Mouse (Mus musculus) heart, postnatal 36 days (tissue): Measurements from ENCODE around the gene 2310030G06Rik. TPM values are rescaled to one million over a fixed set of nuclear protein-coding genes. Genes with fewer than 3 reads are reported as not detected.

Source experiments
- DNase-seq, 2 experiments: peaks; one replicate each; pipeline ENCODE4 v3.0.0; 2021 to 2022
- intact Hi-C: fragments of 180-260 bp; cut with DNase I; formaldehyde crosslinking; loops from one replicate; pipeline ENCODE4 v1.15.1; 2025
- total RNA-seq, 2 experiments: library from RNA; stranded (reverse); gene quantifications; 2 replicates each; pipeline ENCODE4 v1.2.3; 2021

2310030G06Rik gene
- total RNA-seq, 2 experiments from 2014 or later = 2.5 to 5.5 TPM

- DNase-seq = no peak
- intact Hi-C loops = no loop called here
These were observed 530 bp downstream of the 2310030G06Rik start for GRCm38 (mm10) chr9:50745806-50746205.

GRCm38 (mm10) chr9:50742744-50743143 is 3.6 kb downstream of the 2310030G06Rik start:
- intact Hi-C loops = no loop called here
- DNase-seq = no peak

- no peak for DNase-seq
These were observed 4.1 kb downstream of the 2310030G06Rik start for GRCm38 (mm10) chr9:50742261-50742660.

GRCm38 (mm10) chr9:50740867-50741784 is 5.2 kb downstream of the 2310030G06Rik start:
- intact Hi-C loops = no loop called here

More at GRCm38 (mm10) chr9:50742261-50742660, 4.1 kb downstream of the 2310030G06Rik start:
- intact Hi-C loops = no loop called here

GRCm38 (mm10) chr9:50738914-50739870 is 7.1 kb downstream of the 2310030G06Rik start, which contains the start of gene Dixdc1:
Gene Dixdc1 (minus strand): TSS chr9:50739517.
- intact Hi-C loops = loop anchor here (5.0 kb wide), 1 partner anchor 42 kb away; no protein-coding TSS in a partner anchor
- DNase-seq = peak; percentile 93 to 94

More at GRCm38 (mm10) chr9:50740867-50741784, 5.2 kb downstream of the 2310030G06Rik start:
- no peak for DNase-seq

- intact Hi-C loops = loop anchor here (1.0 to 5.0 kb wide), 2 partner anchors 26 to 38 kb away; no protein-coding TSS in a partner anchor
- peak; percentile 60 to 62 for DNase-seq
These were observed 11.3 kb downstream of the 2310030G06Rik start for GRCm38 (mm10) chr9:50734989-50735388.

GRCm38 (mm10) chr9:50732560-50732959 is 13.8 kb downstream of the 2310030G06Rik start:
- DNase-seq = no peak
- intact Hi-C loops = no loop called here

GRCm38 (mm10) chr9:50729600-50729999 is 16.7 kb downstream of the 2310030G06Rik start:
- intact Hi-C loops = loop anchor here (5.0 kb wide), 1 partner anchor 38 kb away; the partner anchor contains the start of gene Fdxacb1
- no peak for DNase-seq

GRCm38 (mm10) chr9:50727925-50728651 is 18.2 kb downstream of the 2310030G06Rik start:
- peak; percentile 54 to 68 for DNase-seq
- intact Hi-C loops = loop anchor here (5.0 kb wide), 1 partner anchor 39 kb away; the partner anchor contains the start of gene Fdxacb1

- intact Hi-C loops = loop anchor here (5.0 kb wide), 1 partner anchor 40 kb away; the partner anchor contains the start of gene Fdxacb1
- no peak for DNase-seq
These were observed 19.0 kb downstream of the 2310030G06Rik start for GRCm38 (mm10) chr9:50727171-50727924.

GRCm38 (mm10) chr9:50725921-50726590 is 20.3 kb downstream of the 2310030G06Rik start:
- intact Hi-C loops = loop anchor here (5.0 kb wide), 1 partner anchor 41 kb away; the partner anchor contains the start of gene Fdxacb1
- no peak for DNase-seq

- DNase-seq = no peak
- intact Hi-C loops = loop anchor here (5.0 kb wide), 1 partner anchor 43 kb away; the partner anchor contains the start of gene Fdxacb1
These were observed 21.5 kb downstream of the 2310030G06Rik start for GRCm38 (mm10) chr9:50724661-50725330.

- intact Hi-C loops = no loop called here
These were observed 22.2 kb downstream of the 2310030G06Rik start for GRCm38 (mm10) chr9:50724147-50724546.

GRCm38 (mm10) chr9:50723406-50723805 is 22.9 kb downstream of the 2310030G06Rik start:
- peak; percentile 77 to 81 for DNase-seq
- intact Hi-C loops = no loop called here

More at GRCm38 (mm10) chr9:50724147-50724546, 22.2 kb downstream of the 2310030G06Rik start:
- no peak for DNase-seq

GRCm38 (mm10) chr9:50722451-50722911 is 23.9 kb downstream of the 2310030G06Rik start:
- DNase-seq = no peak
- intact Hi-C loops = no loop called here

GRCm38 (mm10) chr9:50721061-50721460 is 25.3 kb downstream of the 2310030G06Rik start:
- intact Hi-C loops = no loop called here
- DNase-seq = no peak

- intact Hi-C loops = no loop called here
- DNase-seq = no peak
These were observed 27.5 kb downstream of the 2310030G06Rik start for GRCm38 (mm10) chr9:50718878-50719277.
